Mouse (Mus musculus): ENCODE data around the gene Ankrd11. TPM values are rescaled to one million over a fixed set of nuclear protein-coding genes. Genes with fewer than 3 reads are reported as not detected.
A peak's percentile ranks its signal among the peaks of the same experiment; 100 is the strongest.

Gene Ankrd11
- total and polyA plus RNA-seq, 3 experiments = 57.3 to 128 (median 96.3) TPM

DNA sequence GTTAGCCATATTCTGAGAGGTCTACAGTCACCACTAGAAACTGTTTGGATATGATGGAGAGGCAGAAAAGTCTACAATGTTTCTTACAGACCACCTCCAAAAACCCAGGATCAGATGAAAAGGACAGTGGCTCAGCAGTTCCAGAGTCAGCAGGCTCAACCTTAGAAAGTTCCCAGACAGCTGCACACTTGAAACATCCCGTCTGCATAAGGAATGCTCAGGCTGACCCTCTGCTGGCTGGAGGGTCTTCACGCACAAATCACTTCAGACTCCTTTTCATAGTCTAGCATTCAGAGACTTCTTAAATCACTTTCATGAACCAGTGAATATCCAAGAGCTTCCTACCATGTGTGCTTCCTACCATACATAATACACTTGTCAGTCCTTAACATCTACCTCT, 49.8 kb downstream of the Ankrd11 start:
- Histone ChIP-seq H3K4me3 (ENCODE audit: low read depth, low read length) (no peak overlapping the region), H3K36me3 (replicated peaks) (peaks cover 31% of the 10 kb centered on the region), H3K27me3 (ENCODE audit: insufficient read depth, low read length) (no peaks in the 10 kb centered on the region), H3K4me1 (ENCODE audit: insufficient read depth, low read depth, low read length) (peaks cover 62% of the 10 kb centered on the region), H3K9me3 (replicated peaks) (no peaks in the 10 kb centered on the region)
- DNase-seq (ENCODE audit: low spot score) = no peak
- ATAC-seq (ENCODE audit: extremely low read depth, insufficient number of reproducible peaks, low FRiP score, poor library complexity, severe bottlenecking) = no peak
- TF ChIP-seq TAL1 (conservative IDR thresholded peaks at IDR 0.05; ENCODE audit: low read depth, low read length) = no peak
- TF ChIP-seq CTCF (IDR thresholded peaks at IDR 0.05; ENCODE audit: low read depth, low read length) = no peak
- TF ChIP-seq POLR2AphosphoS5 (IDR thresholded peaks at IDR 0.05; ENCODE audit: insufficient replicate concordance, low read depth, low read length) = no peak
- TF ChIP-seq GATA2 (IDR thresholded peaks at IDR 0.05; ENCODE audit: borderline replicate concordance, low read depth, low read length) = no peak
- no peak for TF ChIP-seq GATA1 (IDR thresholded peaks at IDR 0.05; ENCODE audit: borderline replicate concordance, low read length)

DNA sequence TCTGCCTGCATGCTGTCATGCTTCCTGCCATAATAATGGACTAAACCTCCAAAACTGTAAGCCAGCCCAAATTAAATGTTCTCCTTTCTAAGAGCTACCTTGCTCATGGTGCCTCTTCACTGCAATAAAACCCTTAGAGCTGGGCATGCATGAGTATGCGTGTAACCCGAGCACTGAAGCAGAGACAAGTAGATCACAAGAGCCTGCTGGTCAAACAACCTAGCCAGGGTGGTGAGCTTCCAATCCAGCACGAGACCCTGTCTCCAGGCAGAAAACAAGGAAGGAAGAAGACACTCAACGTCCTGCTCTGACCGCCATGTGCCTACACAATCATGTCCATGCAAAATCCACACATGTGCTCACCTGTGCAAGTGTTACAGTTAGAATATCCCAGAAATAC, 50.7 kb downstream of the Ankrd11 start:
- DNase-seq (ENCODE audit: low spot score) (no peak), ATAC-seq (ENCODE audit: extremely low read depth, insufficient number of reproducible peaks, low FRiP score, poor library complexity, severe bottlenecking) (no peak)
- no peak overlapping the region for H3K4me3 ChIP-seq (ENCODE audit: low read depth, low read length)
- H3K27me3 ChIP-seq (ENCODE audit: insufficient read depth, low read length) = no peaks in the 10 kb centered on the region
- no peaks in the 10 kb centered on the region for H3K9me3 ChIP-seq (replicated peaks)
- peaks cover 28% of the 10 kb centered on the region for H3K36me3 ChIP-seq (replicated peaks)
- H3K4me1 ChIP-seq (ENCODE audit: insufficient read depth, low read depth, low read length) = peaks cover 64% of the 10 kb centered on the region
- no peak for TF ChIP-seq GATA2 (IDR thresholded peaks at IDR 0.05; ENCODE audit: borderline replicate concordance, low read depth, low read length)
- TF ChIP-seq CTCF (IDR thresholded peaks at IDR 0.05; ENCODE audit: low read depth, low read length) = no peak
- TF ChIP-seq GATA1 (IDR thresholded peaks at IDR 0.05; ENCODE audit: borderline replicate concordance, low read length) = no peak
- no peak for TF ChIP-seq POLR2AphosphoS5 (IDR thresholded peaks at IDR 0.05; ENCODE audit: insufficient replicate concordance, low read depth, low read length)
- no peak for TF ChIP-seq TAL1 (conservative IDR thresholded peaks at IDR 0.05; ENCODE audit: low read depth, low read length)

DNA sequence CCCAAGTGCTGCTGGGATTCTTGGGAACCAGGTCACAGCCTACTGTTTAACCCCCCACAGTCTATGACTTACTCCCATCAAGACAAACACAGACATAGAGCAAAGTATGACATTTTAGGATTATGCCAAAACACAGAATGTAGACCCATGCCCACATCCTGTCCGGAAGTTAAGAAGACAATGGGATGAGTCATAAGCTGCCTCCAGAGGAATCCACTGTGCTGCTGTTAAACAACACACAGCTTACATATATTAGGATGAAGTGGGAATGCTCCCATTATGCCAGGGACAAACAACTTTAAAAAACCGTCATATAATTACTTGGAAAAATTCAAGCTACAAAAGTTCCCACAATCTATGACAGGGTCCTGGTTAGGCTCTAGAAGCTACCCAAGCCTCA, 52.1 kb downstream of the Ankrd11 start:
- no peak for ATAC-seq (ENCODE audit: extremely low read depth, insufficient number of reproducible peaks, low FRiP score, poor library complexity, severe bottlenecking)

DNA sequence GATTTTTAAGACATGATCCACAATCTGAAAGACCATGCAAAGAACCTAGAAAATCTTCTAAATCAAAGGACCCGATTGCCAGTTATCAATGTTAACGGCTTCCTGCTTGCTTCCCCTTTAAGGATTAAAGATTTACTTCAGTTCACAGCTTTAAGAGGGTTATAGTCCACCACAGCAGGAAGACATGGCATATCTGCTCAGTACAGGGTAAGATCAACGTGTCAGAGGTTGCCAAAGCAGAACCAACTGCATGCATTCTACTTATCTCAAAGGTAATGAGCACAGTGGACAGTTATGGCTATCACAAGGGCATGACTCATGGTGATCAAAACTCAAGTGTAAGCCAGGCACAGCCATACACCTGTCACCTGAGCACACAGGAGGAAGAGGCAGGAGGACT, 53.1 kb downstream of the Ankrd11 start:
- ATAC-seq (ENCODE audit: extremely low read depth, insufficient number of reproducible peaks, low FRiP score, poor library complexity, severe bottlenecking) (peak; percentile 83), DNase-seq (ENCODE audit: low spot score) (no peak)
- TF ChIP-seq GATA2 (IDR thresholded peaks at IDR 0.05; ENCODE audit: borderline replicate concordance, low read depth, low read length) (no peak), TAL1 (conservative IDR thresholded peaks at IDR 0.05; ENCODE audit: low read depth, low read length) (0 out of 2 replicates have a peak, but pooled peaks have one; percentile 17), POLR2AphosphoS5 (IDR thresholded peaks at IDR 0.05; ENCODE audit: insufficient replicate concordance, low read depth, low read length) (no peak), GATA1 (IDR thresholded peaks at IDR 0.05; ENCODE audit: borderline replicate concordance, low read length) (no peak)
- Histone ChIP-seq H3K4me3 (ENCODE audit: low read depth, low read length) (no peak overlapping the region), H3K36me3 (replicated peaks) (peaks cover 40% of the 10 kb centered on the region), H3K9me3 (replicated peaks) (no peaks in the 10 kb centered on the region), H3K4me1 (ENCODE audit: insufficient read depth, low read depth, low read length) (peaks cover 76% of the 10 kb centered on the region), H3K27me3 (ENCODE audit: insufficient read depth, low read length) (no peaks in the 10 kb centered on the region)

More for the DNA sequence above, 52.1 kb downstream of the Ankrd11 start:
- peaks cover 34% of the 10 kb centered on the region for H3K36me3 ChIP-seq (replicated peaks)
- peaks cover 76% of the 10 kb centered on the region for H3K4me1 ChIP-seq (ENCODE audit: insufficient read depth, low read depth, low read length)
- TF ChIP-seq POLR2AphosphoS5 (IDR thresholded peaks at IDR 0.05; ENCODE audit: insufficient replicate concordance, low read depth, low read length) (no peak), TAL1 (conservative IDR thresholded peaks at IDR 0.05; ENCODE audit: low read depth, low read length) (no peak), CTCF (IDR thresholded peaks at IDR 0.05; ENCODE audit: low read depth, low read length) (no peak), GATA1 (IDR thresholded peaks at IDR 0.05; ENCODE audit: borderline replicate concordance, low read length) (no peak), GATA2 (IDR thresholded peaks at IDR 0.05; ENCODE audit: borderline replicate concordance, low read depth, low read length) (no peak)
- no peaks in the 10 kb centered on the region for H3K27me3 ChIP-seq (ENCODE audit: insufficient read depth, low read length)
- no peak for DNase-seq (ENCODE audit: low spot score)
- no peak overlapping the region for H3K4me3 ChIP-seq (ENCODE audit: low read depth, low read length)
- no peaks in the 10 kb centered on the region for H3K9me3 ChIP-seq (replicated peaks)

DNA sequence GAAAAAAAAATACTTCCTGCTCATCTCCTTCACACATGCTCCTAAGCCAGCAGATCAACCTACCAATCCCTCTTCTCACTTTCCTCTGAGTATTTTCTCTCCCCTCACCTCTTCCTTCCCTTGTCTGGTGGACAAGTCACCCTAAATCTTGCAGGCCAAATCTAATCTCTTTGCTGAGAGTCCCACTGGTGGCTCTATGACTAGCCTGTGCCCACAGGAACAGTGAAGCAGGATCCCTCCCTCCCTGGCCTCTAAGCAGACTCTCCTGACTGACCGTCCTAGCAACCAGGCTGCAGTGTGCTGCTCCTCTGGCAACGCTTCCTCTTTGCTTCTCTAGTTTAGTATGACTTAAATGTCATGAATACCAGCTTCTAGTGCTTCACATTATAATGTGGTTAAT, 54.8 kb downstream of the Ankrd11 start:
- Histone ChIP-seq H3K36me3 (replicated peaks) (peaks cover 37% of the 10 kb centered on the region), H3K9me3 (replicated peaks) (no peaks in the 10 kb centered on the region), H3K4me3 (ENCODE audit: low read depth, low read length) (no peak overlapping the region), H3K27me3 (ENCODE audit: insufficient read depth, low read length) (no peaks in the 10 kb centered on the region), H3K4me1 (ENCODE audit: insufficient read depth, low read depth, low read length) (peaks cover 70% of the 10 kb centered on the region)
- ATAC-seq (ENCODE audit: extremely low read depth, insufficient number of reproducible peaks, low FRiP score, poor library complexity, severe bottlenecking) (no peak), DNase-seq (ENCODE audit: low spot score) (no peak)
- TF ChIP-seq CTCF (IDR thresholded peaks at IDR 0.05; ENCODE audit: low read depth, low read length) = no peak
- no peak for TF ChIP-seq TAL1 (conservative IDR thresholded peaks at IDR 0.05; ENCODE audit: low read depth, low read length)
- no peak for TF ChIP-seq POLR2AphosphoS5 (IDR thresholded peaks at IDR 0.05; ENCODE audit: insufficient replicate concordance, low read depth, low read length)
- TF ChIP-seq GATA2 (IDR thresholded peaks at IDR 0.05; ENCODE audit: borderline replicate concordance, low read depth, low read length) = no peak
- TF ChIP-seq GATA1 (IDR thresholded peaks at IDR 0.05; ENCODE audit: borderline replicate concordance, low read length) = no peak

DNA sequence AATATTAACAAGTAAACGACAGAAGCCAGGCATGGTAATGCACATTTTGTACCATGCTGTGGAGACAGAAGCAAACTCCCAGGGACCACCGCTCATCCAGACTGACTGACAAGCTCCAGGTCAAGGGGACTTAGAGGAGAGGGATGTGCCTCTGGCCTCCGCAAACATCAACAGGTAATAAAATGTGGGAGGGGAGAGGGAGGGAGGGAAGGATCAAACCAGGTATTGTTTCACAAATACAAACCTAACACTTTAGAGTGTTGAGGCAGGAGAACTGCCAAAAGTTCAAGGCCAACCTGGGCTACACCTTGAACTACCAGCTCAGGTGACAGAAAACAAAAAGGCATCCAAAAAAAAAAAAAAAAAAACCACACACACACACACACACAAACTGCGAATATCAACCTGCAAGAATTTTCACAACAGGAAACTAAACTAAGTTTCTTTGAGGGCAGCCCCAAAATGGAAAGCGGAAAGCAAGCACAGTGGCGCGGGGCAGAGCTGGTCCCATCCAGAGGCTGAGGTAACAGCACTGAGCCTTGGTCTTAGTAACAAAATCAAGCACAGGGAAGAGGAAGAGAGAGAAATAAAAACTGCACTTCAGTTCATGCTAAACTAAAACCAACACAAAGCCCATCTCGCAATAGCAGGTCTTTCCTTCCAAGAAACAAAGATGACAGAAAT, 55.4 kb downstream of the Ankrd11 start:
- no peak for ATAC-seq (ENCODE audit: extremely low read depth, insufficient number of reproducible peaks, low FRiP score, poor library complexity, severe bottlenecking)
- TF ChIP-seq TAL1 (conservative IDR thresholded peaks at IDR 0.05; ENCODE audit: low read depth, low read length) (no peak), POLR2AphosphoS5 (IDR thresholded peaks at IDR 0.05; ENCODE audit: insufficient replicate concordance, low read depth, low read length) (no peak), CTCF (IDR thresholded peaks at IDR 0.05; ENCODE audit: low read depth, low read length) (no peak), GATA1 (IDR thresholded peaks at IDR 0.05; ENCODE audit: borderline replicate concordance, low read length) (no peak), GATA2 (IDR thresholded peaks at IDR 0.05; ENCODE audit: borderline replicate concordance, low read depth, low read length) (no peak)
- H3K4me3 ChIP-seq (ENCODE audit: low read depth, low read length) = no peak overlapping the region
- H3K27me3 ChIP-seq (ENCODE audit: insufficient read depth, low read length) = no peaks in the 10 kb centered on the region
- peaks cover 33% of the 10 kb centered on the region for H3K36me3 ChIP-seq (replicated peaks)
- no peaks in the 10 kb centered on the region for H3K9me3 ChIP-seq (replicated peaks)
- DNase-seq (ENCODE audit: low spot score) = no peak
- H3K4me1 ChIP-seq (ENCODE audit: insufficient read depth, low read depth, low read length) = peaks cover 67% of the 10 kb centered on the region

Data from G1E (cell line).